Mouse (Mus musculus) c-Kit-positive CD71-negative TER-119-negative erythroid progenitor cells, embryonic 14.5 days (primary cell): ENCODE data around the gene Elavl4.

Source experiments
- DNase-seq: peaks from one replicate; pipeline ENCODE4 v3.0.0-alpha.2; 2013; ENCODE audit warnings: low read depth

Elavl4 gene

GRCm38 (mm10) chr4:110266804-110267575 is 84.7 kb downstream of the Elavl4 start:
- no peak for DNase-seq

- no peak for DNase-seq
Observed at GRCm38 (mm10) chr4:110264345-110264943, 87.3 kb downstream of the Elavl4 start.

- no peak for DNase-seq
Observed at GRCm38 (mm10) chr4:110257360-110257759, 94.3 kb downstream of the Elavl4 start.

GRCm38 (mm10) chr4:110255617-110256016 is 96.1 kb downstream of the Elavl4 start:
- DNase-seq, result no peak

- no peak for DNase-seq
Observed at GRCm38 (mm10) chr4:110250055-110250454, 101.7 kb downstream of the Elavl4 start.

GRCm38 (mm10) chr4:110242879-110243278 is 108.8 kb downstream of the Elavl4 start:
- no peak for DNase-seq

GRCm38 (mm10) chr4:110234554-110234953 is 117.2 kb downstream of the Elavl4 start:
- DNase-seq, result no peak

- DNase-seq, result no peak
Observed at GRCm38 (mm10) chr4:110232327-110232726, 119.4 kb downstream of the Elavl4 start.

GRCm38 (mm10) chr4:110231799-110232198 is 119.9 kb downstream of the Elavl4 start:
- no peak for DNase-seq

- no peak for DNase-seq
Observed at GRCm38 (mm10) chr4:110229652-110230051, 122.1 kb downstream of the Elavl4 start.

- DNase-seq, result no peak
Observed at GRCm38 (mm10) chr4:110229238-110229637, 122.5 kb downstream of the Elavl4 start.

GRCm38 (mm10) chr4:110227621-110228031 is 124.1 kb downstream of the Elavl4 start:
- no peak for DNase-seq

GRCm38 (mm10) chr4:110225492-110225891 is 126.2 kb downstream of the Elavl4 start:
- DNase-seq, result no peak

- DNase-seq, result no peak
Observed at GRCm38 (mm10) chr4:110218819-110219218, 132.9 kb downstream of the Elavl4 start.

GRCm38 (mm10) chr4:110217553-110217952 is 134.2 kb downstream of the Elavl4 start:
- DNase-seq, result no peak

GRCm38 (mm10) chr4:110214543-110214942 is 137.2 kb downstream of the Elavl4 start:
- no peak for DNase-seq

- DNase-seq, result no peak
Observed at GRCm38 (mm10) chr4:110213666-110214065, 138.0 kb downstream of the Elavl4 start.

GRCm38 (mm10) chr4:110210246-110210645 is 141.5 kb downstream of the Elavl4 start:
- no peak for DNase-seq

- DNase-seq, result no peak
Observed at GRCm38 (mm10) chr4:110209613-110210012, 142.1 kb downstream of the Elavl4 start.

GRCm38 (mm10) chr4:110201680-110202079 is 150.0 kb downstream of the Elavl4 start:
- DNase-seq, result no peak

- DNase-seq, result no peak
Observed at GRCm38 (mm10) chr4:110199897-110200296, 151.8 kb downstream of the Elavl4 start.

- DNase-seq, result no peak
Observed at GRCm38 (mm10) chr4:110198600-110198999, 153.1 kb downstream of the Elavl4 start.

- no peak for DNase-seq
Observed at GRCm38 (mm10) chr4:110177263-110177662, 174.4 kb downstream of the Elavl4 start.

- DNase-seq, result no peak
Observed at GRCm38 (mm10) chr4:110172028-110172427, 179.7 kb downstream of the Elavl4 start.
